Mouse (Mus musculus): ENCODE measurements around the gene Rfx3. TPM values are rescaled to one million over a fixed set of nuclear protein-coding genes. Genes with fewer than 3 reads are reported as not detected.

The Rfx3 gene
- polyA plus RNA-seq, 1 experiment, result 14.4 TPM

- peak overlapping the region; percentile 62 for H3K27ac ChIP-seq (ENCODE audit: insufficient read depth, low read length)
- TF ChIP-seq EP300 (IDR thresholded peaks at IDR 0.05; ENCODE audit: insufficient read depth, low read depth, low read length) (no peak), CTCF (IDR thresholded peaks at IDR 0.05; ENCODE audit: low read depth, low read length) (no peak), POLR2A (IDR thresholded peaks at IDR 0.05; ENCODE audit: insufficient read depth, low read length) (no peak)
- peak overlapping the region; percentile 92 for H3K9ac ChIP-seq (ENCODE audit: low read depth, poor library complexity, severe bottlenecking)
- peak overlapping the region; percentile 87 for H3K4me3 ChIP-seq (ENCODE audit: low read depth, low read length)
- no peaks in the 10 kb centered on the region for H3K4me1 ChIP-seq (ENCODE audit: control insufficient read depth, insufficient read depth, low read length)
- H3K9me3 ChIP-seq (replicated peaks; ENCODE audit: control insufficient read depth, insufficient read depth, low read length, poor library complexity, severe bottlenecking), result no peaks in the 10 kb centered on the region
- no peaks in the 10 kb centered on the region for H3K36me3 ChIP-seq (ENCODE audit: control insufficient read depth, insufficient read depth, low read length, poor library complexity, severe bottlenecking)
- no peaks in the 10 kb centered on the region for H3K27me3 ChIP-seq (ENCODE audit: control insufficient read depth, insufficient read depth, low read length, poor library complexity, severe bottlenecking)
These were observed 943 bp upstream of the Rfx3 start for GRCm38 (mm10) chr19:28011718-28012499.

- TF ChIP-seq EP300 (IDR thresholded peaks at IDR 0.05; ENCODE audit: insufficient read depth, low read depth, low read length) (no peak), POLR2A (IDR thresholded peaks at IDR 0.05; ENCODE audit: insufficient read depth, low read length) (peak; percentile 92)
- no peaks in the 10 kb centered on the region for H3K9me3 ChIP-seq (replicated peaks; ENCODE audit: control insufficient read depth, insufficient read depth, low read length, poor library complexity, severe bottlenecking)
These were observed 391 bp upstream of the Rfx3 start for GRCm38 (mm10) chr19:28011396-28011717.

GRCm38 (mm10) chr19:28009587-28010281 lies 1.2 kb downstream of the Rfx3 start:
- no peaks in the 10 kb centered on the region for H3K36me3 ChIP-seq (ENCODE audit: control insufficient read depth, insufficient read depth, low read length, poor library complexity, severe bottlenecking)
- H3K27ac ChIP-seq (ENCODE audit: insufficient read depth, low read length), result no peak overlapping the region
- H3K4me3 ChIP-seq (ENCODE audit: low read depth, low read length), result peak overlapping the region; percentile 100
- TF ChIP-seq POLR2A (IDR thresholded peaks at IDR 0.05; ENCODE audit: insufficient read depth, low read length) (no peak), CTCF (IDR thresholded peaks at IDR 0.05; ENCODE audit: low read depth, low read length) (no peak), EP300 (IDR thresholded peaks at IDR 0.05; ENCODE audit: insufficient read depth, low read depth, low read length) (no peak)
- no peaks in the 10 kb centered on the region for H3K4me1 ChIP-seq (ENCODE audit: control insufficient read depth, insufficient read depth, low read length)
- H3K27me3 ChIP-seq (ENCODE audit: control insufficient read depth, insufficient read depth, low read length, poor library complexity, severe bottlenecking), result no peaks in the 10 kb centered on the region
- H3K9ac ChIP-seq (ENCODE audit: low read depth, poor library complexity, severe bottlenecking), result peak overlapping the region; percentile 92
- H3K9me3 ChIP-seq (replicated peaks; ENCODE audit: control insufficient read depth, insufficient read depth, low read length, poor library complexity, severe bottlenecking), result no peaks in the 10 kb centered on the region

More at GRCm38 (mm10) chr19:28011396-28011717, 391 bp upstream of the Rfx3 start:
- Histone ChIP-seq H3K27me3 (ENCODE audit: control insufficient read depth, insufficient read depth, low read length, poor library complexity, severe bottlenecking) (no peaks in the 10 kb centered on the region), H3K4me1 (ENCODE audit: control insufficient read depth, insufficient read depth, low read length) (no peaks in the 10 kb centered on the region), H3K27ac (ENCODE audit: insufficient read depth, low read length) (peak overlapping the region; percentile 78), H3K36me3 (ENCODE audit: control insufficient read depth, insufficient read depth, low read length, poor library complexity, severe bottlenecking) (no peaks in the 10 kb centered on the region), H3K9ac (ENCODE audit: low read depth, poor library complexity, severe bottlenecking) (peak overlapping the region; percentile 92), H3K4me3 (ENCODE audit: low read depth, low read length) (peak overlapping the region; percentile 100)

- Histone ChIP-seq H3K36me3 (ENCODE audit: control insufficient read depth, insufficient read depth, low read length, poor library complexity, severe bottlenecking) (no peaks in the 10 kb centered on the region), H3K9ac (ENCODE audit: low read depth, poor library complexity, severe bottlenecking) (no peak overlapping the region), H3K27ac (ENCODE audit: insufficient read depth, low read length) (no peak overlapping the region), H3K27me3 (ENCODE audit: control insufficient read depth, insufficient read depth, low read length, poor library complexity, severe bottlenecking) (no peaks in the 10 kb centered on the region), H3K4me3 (ENCODE audit: low read depth, low read length) (no peak overlapping the region), H3K4me1 (ENCODE audit: control insufficient read depth, insufficient read depth, low read length) (no peaks in the 10 kb centered on the region), H3K9me3 (replicated peaks; ENCODE audit: control insufficient read depth, insufficient read depth, low read length, poor library complexity, severe bottlenecking) (no peaks in the 10 kb centered on the region)
- TF ChIP-seq CTCF (IDR thresholded peaks at IDR 0.05; ENCODE audit: low read depth, low read length), result no peak
- TF ChIP-seq EP300 (IDR thresholded peaks at IDR 0.05; ENCODE audit: insufficient read depth, low read depth, low read length), result no peak
- no peak for TF ChIP-seq POLR2A (IDR thresholded peaks at IDR 0.05; ENCODE audit: insufficient read depth, low read length)
These were observed 6.8 kb downstream of the Rfx3 start for GRCm38 (mm10) chr19:28004190-28004589.

GRCm38 (mm10) chr19:28003474-28003873 lies 7.5 kb downstream of the Rfx3 start:
- TF ChIP-seq CTCF (IDR thresholded peaks at IDR 0.05; ENCODE audit: low read depth, low read length) (no peak), EP300 (IDR thresholded peaks at IDR 0.05; ENCODE audit: insufficient read depth, low read depth, low read length) (no peak), POLR2A (IDR thresholded peaks at IDR 0.05; ENCODE audit: insufficient read depth, low read length) (no peak)
- Histone ChIP-seq H3K27me3 (ENCODE audit: control insufficient read depth, insufficient read depth, low read length, poor library complexity, severe bottlenecking) (no peaks in the 10 kb centered on the region), H3K4me1 (ENCODE audit: control insufficient read depth, insufficient read depth, low read length) (no peaks in the 10 kb centered on the region), H3K27ac (ENCODE audit: insufficient read depth, low read length) (no peak overlapping the region), H3K4me3 (ENCODE audit: low read depth, low read length) (no peak overlapping the region), H3K36me3 (ENCODE audit: control insufficient read depth, insufficient read depth, low read length, poor library complexity, severe bottlenecking) (no peaks in the 10 kb centered on the region), H3K9me3 (replicated peaks; ENCODE audit: control insufficient read depth, insufficient read depth, low read length, poor library complexity, severe bottlenecking) (no peaks in the 10 kb centered on the region), H3K9ac (ENCODE audit: low read depth, poor library complexity, severe bottlenecking) (no peak overlapping the region)

- no peaks in the 10 kb centered on the region for H3K36me3 ChIP-seq (ENCODE audit: control insufficient read depth, insufficient read depth, low read length, poor library complexity, severe bottlenecking)
- H3K27ac ChIP-seq (ENCODE audit: insufficient read depth, low read length), result no peak overlapping the region
- H3K9me3 ChIP-seq (replicated peaks; ENCODE audit: control insufficient read depth, insufficient read depth, low read length, poor library complexity, severe bottlenecking), result no peaks in the 10 kb centered on the region
- TF ChIP-seq CTCF (IDR thresholded peaks at IDR 0.05; ENCODE audit: low read depth, low read length) (no peak), POLR2A (IDR thresholded peaks at IDR 0.05; ENCODE audit: insufficient read depth, low read length) (no peak), EP300 (IDR thresholded peaks at IDR 0.05; ENCODE audit: insufficient read depth, low read depth, low read length) (no peak)
- H3K9ac ChIP-seq (ENCODE audit: low read depth, poor library complexity, severe bottlenecking), result no peak overlapping the region
- H3K27me3 ChIP-seq (ENCODE audit: control insufficient read depth, insufficient read depth, low read length, poor library complexity, severe bottlenecking), result no peaks in the 10 kb centered on the region
- no peaks in the 10 kb centered on the region for H3K4me1 ChIP-seq (ENCODE audit: control insufficient read depth, insufficient read depth, low read length)
- no peak overlapping the region for H3K4me3 ChIP-seq (ENCODE audit: low read depth, low read length)
These were observed 8.3 kb downstream of the Rfx3 start for GRCm38 (mm10) chr19:28002708-28003107.

Data from ES-Bruce4 (cell line).